Mouse (Mus musculus) left cerebral cortex, adult 8-10 months (tissue): Measurements from ENCODE around the gene Ergic1. TPM values are rescaled to one million over a fixed set of nuclear protein-coding genes. Genes with fewer than 3 reads are reported as not detected.

Experiments used
- DNase-seq, 2 experiments: peaks; one replicate each; pipeline ENCODE4 v3.0.0; 2022; ENCODE audit warnings: low spot score in 2 of 2
- total RNA-seq, 4 experiments: library from RNA; stranded (reverse); gene quantifications; 2 replicates each; pipeline ENCODE4 v1.2.4; 2022

The Ergic1 gene
- total RNA-seq, 4 experiments from 2014 or later, result 131 to 191 (median 161) TPM

DNA sequence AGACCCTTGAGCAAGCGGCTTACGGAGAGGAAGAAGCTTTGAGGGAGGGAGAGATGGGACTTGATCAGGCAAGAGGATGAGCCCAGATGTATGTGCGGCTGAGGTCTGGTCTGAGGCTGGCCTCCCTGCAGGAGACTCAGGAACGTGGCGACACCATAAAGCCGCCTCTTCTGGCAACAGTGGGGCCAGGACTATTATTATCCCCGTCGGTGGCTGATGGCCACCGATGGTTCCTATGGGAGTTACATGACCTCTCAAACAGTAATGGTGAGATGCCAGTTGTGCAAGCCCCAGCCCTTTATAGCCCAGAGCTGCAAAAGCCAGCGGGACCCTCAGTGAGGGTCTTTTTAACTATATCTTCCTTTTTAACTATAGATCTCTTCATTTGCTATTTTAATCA is 63.7 kb downstream of the Ergic1 start:
- DNase-seq, result no peak

DNA sequence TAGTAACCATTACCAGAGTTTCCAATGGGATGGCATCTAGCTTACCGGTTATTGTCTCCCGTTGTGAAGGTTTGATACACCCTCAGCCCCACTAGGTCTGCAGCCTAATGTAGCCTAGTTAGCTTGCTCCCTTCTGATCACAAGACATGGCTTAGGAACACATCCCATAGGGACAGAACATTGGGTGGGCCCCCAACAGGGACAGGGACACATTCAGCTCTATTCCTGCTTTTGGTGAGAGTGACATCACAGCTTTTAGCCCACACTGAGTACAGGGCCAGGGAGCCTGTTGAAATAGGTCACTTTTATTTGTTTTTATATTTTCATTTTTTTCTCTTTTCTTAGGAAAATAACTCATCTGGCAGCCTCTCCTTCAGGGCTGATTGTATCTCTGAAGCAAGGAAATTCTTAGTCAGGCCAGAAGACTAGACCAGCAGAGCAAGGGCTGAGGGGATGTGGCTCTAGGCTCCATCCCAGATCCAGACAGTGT is 64.3 kb downstream of the Ergic1 start:
- DNase-seq, result no peak

DNA sequence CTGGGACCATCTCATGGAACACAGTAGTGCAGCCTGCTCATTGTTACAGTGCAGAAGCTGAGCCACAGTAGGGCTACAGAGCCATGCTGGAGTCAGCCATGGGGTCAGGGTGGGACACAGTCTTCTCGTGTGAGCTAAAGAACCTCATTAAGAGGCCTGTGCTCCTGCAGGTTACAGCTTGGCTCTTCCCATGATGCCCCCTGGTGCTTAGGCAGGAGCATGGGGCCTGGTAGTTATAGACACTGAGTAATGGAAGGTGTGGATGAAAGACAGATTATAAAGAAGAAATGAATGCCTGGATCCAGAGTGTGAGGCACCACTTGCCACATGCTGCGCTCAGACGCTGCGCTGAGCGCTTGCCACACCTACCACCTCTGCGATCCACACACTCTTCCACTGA is 67.2 kb downstream of the Ergic1 start:
- DNase-seq, result no peak

DNA sequence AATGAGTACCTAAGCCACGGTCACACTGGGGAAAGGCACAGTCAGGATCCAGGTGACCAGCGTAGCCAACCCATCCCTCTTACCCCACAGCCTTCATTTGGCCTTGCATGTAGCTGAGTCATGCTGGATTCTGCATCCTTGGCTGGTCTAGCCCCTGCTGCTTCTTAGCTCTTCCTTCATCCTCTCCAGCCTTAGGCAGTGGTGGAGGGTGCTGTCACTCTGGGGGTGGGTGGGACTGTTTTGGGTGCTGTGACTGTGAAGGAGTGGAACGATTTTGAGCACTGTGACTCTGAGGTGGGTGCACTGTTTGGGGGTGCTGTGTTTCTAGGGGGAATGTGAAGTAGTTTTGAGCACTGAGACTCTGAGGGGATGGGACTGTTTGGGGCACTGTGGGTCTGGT is 67.6 kb downstream of the Ergic1 start:
- no peak for DNase-seq

DNA sequence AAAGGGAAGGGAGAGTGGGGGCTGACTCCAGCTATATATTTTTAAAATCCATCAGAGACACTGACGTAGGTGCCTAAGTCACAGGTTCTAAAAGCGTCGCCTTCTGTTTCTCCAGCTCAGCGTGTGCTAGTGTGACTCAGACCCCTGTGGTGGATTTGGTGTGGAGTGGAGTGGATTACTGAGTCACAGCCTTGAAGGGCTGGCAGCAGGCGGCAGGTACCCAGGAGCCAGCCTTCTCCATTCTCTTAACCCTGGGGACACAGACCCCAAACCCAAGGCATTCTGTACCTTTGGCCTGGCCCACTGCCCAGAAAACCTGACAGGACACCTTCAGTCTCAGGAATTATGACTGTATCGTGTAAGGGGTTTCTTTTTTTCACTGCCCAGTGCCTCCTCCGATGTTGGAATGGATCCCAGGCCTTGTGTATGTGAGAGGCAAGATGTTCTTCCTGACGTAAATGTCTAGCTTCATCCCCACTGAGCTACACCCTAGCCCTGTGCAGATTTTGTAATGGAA is 70.6 kb downstream of the Ergic1 start:
- DNase-seq, result peak in 1 of 2 experiments; percentile 85

DNA sequence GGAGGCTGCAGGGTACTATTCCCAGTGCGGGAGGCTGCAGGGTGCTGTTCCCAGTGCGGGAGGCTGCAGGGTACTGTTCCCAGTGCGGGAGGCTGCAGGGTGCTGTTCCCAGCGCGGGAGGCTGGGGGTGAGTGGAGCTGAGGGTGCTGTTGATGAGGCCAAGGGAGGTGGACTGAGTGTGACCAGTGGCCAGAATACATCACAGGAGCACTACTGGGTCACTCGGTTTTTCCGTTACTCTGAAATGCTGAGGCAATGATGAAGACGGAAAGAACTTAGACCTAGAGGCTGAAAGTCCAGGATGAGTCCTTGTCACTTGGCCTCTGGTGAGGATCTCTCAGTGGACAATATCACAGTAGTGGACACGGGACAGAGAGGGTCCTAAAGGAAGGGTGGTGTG is 71.9 kb downstream of the Ergic1 start:
- DNase-seq, result no peak

DNA sequence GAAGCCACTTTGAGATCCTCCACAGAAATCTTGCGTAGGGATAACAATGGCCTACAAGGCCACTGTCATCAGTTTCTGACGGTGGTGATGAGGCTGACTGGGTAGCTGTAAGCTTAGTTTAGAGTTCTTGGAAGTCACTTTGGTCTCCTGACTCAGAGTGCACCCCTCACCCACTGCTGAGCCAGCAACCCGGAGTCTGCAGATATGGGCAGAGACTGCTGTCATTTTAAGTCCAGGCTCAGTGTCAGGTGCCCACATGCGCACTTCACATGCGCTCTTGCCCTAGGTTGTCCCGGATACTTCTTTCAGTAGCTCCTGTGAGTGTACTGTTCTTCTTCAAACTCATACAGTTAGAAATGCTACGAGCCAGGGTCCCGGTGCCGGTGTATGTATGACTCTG is 72.6 kb downstream of the Ergic1 start:
- no peak for DNase-seq

DNA sequence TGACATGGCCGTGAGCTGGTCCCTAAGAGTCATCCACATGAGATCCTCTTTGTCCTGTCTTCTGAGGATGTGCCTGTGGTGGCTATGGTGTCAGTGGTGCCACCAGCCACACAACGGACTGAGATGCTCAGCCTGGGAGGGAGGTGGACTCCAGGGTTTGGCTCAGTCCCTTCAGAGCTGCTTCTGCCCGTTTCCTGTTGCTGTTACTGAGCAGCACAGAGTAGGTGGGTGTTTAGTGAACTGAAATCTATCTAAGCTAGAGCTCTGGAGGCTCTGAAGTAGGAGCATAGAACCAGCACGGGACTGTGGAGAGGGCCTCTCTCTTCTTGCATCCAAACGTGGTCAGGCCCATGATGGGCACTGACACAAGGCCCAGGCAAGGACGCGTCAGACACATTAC is 73.2 kb downstream of the Ergic1 start:
- no peak for DNase-seq

DNA sequence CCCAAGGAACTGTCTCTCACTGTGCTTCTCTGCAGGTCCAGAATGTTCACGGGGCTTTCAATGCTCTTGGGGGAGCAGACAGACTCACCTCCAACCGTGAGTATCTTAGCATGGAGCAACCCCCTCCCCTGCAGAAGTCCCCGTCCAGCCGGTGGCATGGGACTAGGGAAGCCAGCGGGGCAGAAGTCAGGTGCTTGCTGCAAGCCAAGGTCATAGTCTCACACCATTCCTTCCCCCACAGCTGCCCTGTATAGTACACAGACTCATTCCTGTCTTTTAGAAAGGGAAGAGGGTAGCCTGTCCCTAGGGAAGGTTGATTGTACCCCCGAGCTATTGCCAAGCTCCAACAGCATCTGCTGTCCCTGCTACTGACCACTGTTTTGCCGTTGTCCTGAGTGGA is 74.7 kb downstream of the Ergic1 start:
- no peak for DNase-seq

DNA sequence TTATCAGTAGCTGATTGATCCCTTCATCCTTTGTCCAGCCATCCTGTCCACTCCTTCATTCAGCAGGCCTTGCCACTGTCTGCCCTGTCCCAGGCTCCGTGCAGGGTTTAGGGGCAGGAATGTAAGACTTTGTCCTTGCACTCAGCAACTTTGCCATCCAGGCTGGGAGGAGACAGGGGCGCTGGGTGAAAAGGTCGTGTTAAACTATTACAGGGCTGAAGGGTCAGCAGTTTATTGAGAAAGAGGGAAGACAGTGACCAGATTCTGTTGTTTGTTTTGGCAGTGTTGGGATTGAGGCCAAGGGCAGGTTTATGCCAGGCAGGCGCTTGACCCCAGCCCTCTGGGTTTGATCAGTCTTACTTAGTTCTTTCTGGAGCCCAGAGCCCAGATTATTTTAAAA is 76.6 kb downstream of the Ergic1 start:
- DNase-seq, result no peak

DNA sequence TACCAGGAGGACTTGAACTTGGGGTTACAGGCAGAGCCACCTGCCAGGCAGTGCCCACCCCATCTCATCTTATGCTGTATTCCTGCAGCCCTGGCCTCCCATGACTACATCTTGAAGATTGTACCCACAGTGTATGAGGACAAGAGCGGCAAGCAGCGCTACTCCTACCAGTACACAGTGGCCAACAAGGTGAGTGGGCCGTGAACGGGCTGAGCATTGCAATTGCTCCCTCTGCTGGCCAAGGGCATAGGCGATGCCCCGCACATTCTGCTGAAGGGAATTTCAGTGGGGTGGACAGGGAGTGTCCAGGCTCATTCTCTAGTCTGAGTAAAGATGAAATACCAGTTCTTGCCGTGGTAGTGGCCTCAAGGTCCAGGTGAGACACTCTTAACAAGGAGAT is 77.4 kb downstream of the Ergic1 start:
- DNase-seq, result no peak

DNA sequence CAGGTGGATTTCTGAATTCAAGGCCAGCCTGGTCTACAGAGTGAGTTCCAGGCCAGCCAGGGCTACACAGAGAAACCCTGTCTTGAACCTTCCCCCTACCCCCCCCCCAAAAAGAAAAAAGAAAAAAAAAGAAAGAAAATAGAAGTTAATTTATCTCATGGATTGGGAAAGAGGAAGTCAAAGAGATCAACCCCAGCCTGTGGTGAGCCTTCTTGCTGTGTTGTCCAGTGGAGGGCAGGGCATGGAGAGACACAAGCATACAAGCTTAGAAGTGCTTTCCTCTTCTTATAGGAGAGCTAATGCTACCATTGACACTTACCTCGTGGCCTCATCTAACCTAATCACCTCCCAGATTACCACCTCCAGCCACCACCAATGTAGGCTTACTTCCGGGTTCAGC is 78.5 kb downstream of the Ergic1 start:
- DNase-seq, result no peak

DNA sequence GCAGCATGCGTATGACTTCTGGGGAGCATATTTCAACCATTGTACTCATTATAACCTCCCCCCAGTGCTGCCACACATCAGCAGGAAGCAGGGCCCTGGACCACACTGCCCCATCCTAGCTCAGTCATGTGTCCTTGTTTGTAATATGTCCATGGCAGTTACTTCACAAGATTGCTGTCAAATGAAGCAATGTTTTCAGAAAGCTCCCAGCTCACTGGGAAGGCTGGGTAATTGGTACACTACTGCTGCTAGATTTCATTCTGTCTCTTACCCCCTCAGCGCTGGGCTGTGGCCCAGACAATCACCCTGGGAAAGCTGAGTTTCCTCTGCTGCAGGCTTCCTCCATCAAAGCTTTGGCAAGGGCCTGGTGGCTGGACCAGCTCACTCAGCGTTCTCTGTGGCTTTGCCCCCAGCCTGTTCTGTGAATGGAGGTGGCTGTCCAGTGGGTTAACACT is 79.0 kb downstream of the Ergic1 start:
- DNase-seq, result no peak

DNA sequence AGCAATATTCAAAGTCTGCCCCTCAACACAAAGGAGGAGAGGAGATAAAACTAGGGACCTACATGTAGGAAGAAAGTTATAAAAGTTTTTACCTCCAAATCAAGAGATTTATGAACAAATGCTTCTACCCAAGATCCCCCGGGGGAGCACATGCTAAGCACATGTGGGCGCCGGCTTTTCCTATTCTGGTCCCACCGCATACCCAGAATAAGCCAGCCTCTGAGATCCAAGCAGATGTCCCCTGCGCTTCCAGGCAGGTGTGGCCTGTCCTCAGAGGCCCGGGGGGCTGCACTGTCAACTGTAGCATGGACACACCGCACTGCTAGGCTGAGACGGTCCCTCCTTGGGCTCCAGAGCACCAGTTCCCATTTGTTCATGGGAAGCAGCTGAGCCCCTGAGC is 82.2 kb downstream of the Ergic1 start:
- DNase-seq, result no peak

DNA sequence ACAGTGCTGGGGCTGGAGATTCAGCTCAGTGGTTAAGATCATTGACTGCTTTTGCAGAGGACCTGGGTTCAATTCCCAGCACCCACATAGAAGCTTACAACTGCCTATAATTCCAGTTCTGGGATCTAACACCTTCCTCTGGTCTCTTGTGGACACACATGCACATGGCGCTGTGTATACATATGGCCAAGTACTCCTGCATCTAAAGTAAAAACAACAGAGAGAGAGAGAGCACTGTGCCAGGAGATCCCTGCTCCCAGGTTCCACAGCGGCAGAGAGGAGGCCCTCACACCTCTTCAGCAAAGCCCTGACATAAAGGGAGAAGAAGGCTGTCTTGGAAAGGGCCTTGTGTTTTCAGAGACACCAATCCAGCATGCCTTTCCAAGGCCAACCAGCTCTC is 82.7 kb downstream of the Ergic1 start:
- no peak for DNase-seq

DNA sequence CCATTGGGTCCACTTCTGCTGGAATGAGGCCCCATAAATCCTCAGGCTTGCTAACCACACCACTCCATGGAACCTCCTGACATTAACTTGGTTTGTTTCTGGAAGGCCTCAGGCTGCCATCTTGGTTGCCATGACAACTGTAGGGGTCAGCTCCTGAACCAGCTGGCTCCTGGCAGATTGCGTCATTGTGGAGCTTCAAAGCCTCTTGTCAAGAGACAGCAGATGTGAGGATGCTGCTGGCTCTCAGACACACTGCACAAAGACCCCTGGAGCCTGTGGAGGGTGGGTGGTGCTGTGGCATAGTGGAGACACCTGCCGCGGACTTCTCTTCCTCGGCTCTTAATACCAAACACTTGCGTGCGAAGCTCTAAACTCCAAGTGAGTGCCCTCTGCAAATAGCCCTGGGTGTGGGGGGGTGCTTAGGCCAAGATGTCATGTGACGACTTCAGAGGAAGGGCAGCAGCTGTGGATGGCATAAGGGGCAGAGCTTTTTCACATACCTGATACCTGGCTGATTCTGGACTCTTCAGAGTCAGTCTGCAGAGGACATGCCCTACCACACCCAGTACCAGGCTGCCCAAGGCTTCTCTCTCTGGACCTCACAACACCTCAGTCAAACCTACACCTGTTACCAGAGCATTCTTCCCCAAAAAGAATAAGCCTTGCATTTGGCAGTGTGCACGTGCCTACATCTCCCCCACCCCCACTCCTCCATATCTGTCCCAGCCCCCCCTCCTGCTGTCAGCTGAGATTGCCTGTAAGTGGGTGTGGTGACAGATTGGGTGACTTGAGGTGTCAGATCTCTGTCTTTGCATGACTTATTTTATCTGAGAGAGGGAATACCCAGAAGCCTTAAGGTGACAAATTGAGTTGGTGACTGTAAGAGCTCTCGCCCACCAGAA is 83.5 kb downstream of the Ergic1 start:
- DNase-seq, result peak in 1 of 2 experiments; percentile 53

DNA sequence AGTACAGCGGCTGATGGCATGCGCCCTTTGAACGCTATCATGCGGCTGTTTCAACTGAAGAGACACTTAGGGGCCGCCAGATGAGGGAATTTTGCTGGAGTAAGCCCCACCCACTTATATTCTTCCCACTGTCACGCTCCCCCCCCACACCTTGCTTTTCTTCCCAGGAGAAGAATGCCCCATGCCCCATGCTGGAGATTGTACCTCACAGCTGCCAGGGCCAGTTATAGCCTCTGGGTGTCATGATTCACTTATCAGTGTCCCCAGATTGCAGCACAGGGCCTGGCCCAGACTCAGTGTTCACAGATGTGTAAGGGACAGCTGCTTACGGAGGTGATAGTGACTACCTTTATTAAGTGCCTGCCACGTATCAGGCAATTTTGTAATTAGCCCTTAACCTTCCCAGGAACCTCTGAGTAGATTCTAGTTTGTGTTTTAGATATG is 84.1 kb downstream of the Ergic1 start:
- no peak for DNase-seq

DNA sequence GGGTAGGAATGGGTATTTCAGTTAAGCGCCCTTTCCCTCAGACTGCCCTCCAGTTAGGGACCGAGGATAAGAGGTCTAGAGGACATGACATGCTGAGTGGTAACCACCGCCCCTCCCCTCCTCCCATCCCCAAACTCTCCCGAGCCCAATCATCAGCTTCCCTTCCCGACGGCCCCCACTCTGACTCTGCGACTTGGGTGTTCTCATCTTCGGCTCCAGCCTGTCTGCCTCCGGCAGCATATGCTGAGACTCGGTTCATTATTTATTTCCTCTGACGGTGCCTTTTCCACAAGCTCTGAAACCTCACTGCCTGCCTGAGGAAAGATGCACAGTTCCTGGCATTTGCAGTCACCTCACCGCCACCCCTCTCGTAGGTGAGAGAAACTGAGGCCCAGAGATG is 86.0 kb downstream of the Ergic1 start:
- no peak for DNase-seq

DNA sequence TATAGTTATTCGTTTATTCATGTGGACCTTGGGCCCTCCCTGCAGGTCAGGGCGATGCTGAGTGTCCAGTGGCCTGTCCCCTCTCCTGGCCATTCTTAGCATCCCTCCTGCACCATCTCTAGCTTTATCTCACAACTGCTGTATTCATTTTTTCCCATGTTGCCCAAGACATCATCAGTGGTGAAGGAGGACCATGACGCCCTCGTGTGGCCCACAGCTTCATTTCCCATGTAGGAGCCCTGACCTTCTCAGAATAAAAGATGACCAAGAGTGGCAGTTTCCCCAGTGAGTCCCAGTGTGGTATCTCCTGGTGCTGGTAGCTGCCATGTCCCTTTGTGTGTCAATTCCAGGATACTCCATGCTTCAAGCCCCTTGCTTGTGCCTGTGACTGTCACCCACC is 88.3 kb downstream of the Ergic1 start:
- DNase-seq, result no peak

DNA sequence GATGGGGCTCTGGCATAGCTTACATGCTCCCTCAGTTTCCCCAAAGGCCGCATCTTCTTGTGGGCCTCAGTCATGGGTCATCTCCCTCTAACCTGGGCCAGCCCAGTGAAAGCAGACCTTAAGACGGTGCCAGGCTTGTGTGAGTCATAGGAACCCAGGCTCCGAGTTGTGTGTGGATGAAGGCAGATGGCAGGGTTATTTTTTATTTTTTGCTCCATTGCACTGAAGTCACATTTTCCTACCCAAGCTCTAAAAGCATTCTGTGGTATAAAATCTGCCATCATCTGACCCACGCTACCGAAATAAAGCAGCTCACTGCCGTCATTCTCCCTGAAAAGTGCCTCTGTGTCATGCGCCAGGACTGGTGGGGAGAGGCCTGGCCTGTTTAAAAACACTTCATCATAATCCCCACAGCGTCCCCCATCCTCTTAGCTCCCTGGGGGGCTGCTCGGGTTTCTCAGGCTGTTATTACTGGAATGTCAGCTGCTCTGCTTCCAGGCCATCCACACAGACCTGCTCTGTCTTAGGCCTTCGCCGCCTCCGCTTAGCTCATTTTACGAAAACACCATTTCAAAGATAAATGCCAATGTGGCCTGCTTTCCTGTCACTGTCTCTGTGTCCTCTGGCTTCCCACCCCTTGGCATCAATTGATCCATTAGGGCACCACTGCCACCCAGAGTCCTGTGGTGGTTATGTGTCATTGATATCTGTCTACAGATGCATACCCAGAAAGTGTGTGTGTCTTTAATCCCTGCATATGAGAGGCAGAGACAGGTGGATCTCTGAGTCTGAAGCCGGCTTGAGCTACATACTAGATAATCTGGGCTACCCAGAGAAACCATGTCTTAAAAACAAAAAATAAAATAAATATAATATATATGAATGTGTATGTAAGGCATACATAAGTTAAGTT is 89.4 kb downstream of the Ergic1 start:
- peak in 1 of 2 experiments; percentile 63 for DNase-seq

DNA sequence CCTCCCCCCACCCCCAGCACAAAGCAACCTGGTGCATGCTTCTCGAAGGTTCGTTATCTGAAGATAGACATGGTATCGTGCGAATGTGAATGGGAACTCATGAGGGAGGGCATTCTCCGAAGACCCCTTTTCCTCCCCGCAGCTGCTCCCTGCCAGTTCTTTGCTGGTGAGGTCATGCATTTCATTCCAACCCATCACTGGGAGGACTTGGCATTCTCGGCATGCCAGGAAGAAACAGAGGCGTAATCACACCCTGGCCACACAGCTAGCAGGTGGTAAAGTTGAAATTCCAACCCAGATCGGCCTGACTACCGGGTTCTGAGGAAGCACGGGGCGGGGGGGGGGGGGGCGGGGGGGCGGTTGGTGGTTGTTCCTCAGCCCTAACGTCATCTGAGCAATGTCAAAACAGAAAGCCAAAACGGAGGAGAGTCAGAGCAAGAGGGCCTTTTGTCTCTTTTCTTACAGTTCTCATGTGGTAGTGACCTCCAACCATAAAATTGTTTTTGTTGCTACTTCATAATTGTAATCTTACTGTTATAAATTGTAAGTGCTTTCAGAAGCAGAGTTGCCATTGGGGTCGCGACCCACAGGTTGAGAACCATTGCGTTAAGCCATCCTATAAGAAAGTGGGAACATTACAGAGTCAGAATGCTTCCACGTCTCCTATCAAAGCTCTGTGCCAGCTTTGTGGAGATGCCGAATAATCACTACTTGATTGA is 97.7 kb downstream of the Ergic1 start:
- no peak for DNase-seq
